Mouse (Mus musculus) splenic B cell, adult 2 months (primary cell): Measurements from ENCODE around the gene Frmd8.

Experiments used
- DNase-seq: peaks from one replicate; pipeline ENCODE4 v3.0.0-alpha.2; 2011; ENCODE audit warnings: low read depth, low spot score
- H3K27me3 ChIP-seq: 2 replicates; pipeline ENCODE4 v1.6.1; 2012; ENCODE audit warnings: mild to moderate bottlenecking, low read length, moderate library complexity, mixed read lengths; ENCODE audit not compliant: control insufficient read depth, poor library complexity, insufficient read depth, severe bottlenecking
- H3K36me3 ChIP-seq: 2 replicates; pipeline ENCODE4 v1.6.1; 2012; ENCODE audit warnings: mild to moderate bottlenecking, low read length, moderate library complexity, mixed read lengths; ENCODE audit not compliant: control insufficient read depth, poor library complexity, insufficient read depth, severe bottlenecking

Gene Frmd8

DNA sequence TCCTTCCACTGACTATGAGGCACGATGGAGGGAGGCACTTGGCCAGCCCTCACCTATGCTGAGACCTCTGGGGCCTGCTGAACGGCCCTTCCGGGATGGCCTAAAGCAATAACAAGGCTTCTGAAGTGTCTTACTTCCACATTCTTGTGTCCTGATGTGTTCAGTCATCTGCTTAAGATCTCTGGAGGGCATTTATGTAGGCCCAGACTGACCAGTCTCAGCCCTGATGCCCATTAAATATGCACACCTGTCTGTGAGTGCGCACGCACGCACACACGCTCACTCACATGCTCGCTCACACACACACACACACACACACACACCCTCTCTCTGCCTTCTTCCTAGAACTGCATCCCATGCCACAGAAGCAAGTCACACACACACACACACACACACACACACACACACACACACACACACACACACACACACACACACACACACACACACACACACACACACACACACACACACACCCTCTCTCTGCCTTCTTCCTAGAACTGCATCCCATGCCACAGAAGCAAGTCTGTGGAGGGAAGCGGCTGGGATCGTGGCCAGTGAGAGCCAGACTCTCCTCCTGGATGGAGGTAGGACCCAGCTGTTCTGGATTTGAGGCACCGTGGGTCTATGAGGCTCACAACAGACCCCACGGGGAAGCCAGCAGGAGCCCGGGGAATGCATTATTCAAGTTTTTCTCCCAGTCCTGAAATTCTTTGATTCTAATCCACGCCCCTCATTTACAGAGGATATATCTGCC, 65.9 kb downstream of the Frmd8 start:
- Histone ChIP-seq H3K27me3 (no peaks in the 10 kb centered on the region), H3K36me3 (no peaks in the 10 kb centered on the region)
- DNase-seq, result no peak

DNA sequence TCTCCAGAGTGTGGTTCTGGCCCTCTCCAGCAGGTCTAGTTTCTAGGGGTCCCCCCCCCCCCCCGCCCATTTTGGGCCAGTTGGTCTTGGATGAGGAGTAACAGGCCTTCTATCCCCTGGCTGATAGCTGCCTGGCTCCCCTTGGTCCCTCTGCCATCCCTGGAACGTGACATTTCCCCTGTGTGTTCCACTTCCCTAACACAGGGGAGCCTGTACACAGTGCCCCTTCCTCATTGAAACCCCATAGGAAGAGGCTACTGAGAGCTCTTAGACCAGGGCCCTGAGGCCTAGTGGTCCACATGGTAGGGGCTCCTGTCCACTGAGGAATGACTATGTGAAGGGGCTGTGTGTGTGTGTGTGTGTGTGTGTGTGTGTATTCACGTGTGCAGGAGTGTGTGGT, 67.3 kb downstream of the Frmd8 start:
- DNase-seq, result no peak
- no peaks in the 10 kb centered on the region for H3K27me3 ChIP-seq
- no peaks in the 10 kb centered on the region for H3K36me3 ChIP-seq

- Histone ChIP-seq H3K36me3 (no peaks in the 10 kb centered on the region), H3K27me3 (no peaks in the 10 kb centered on the region)
- DNase-seq, result peak; percentile 39
Observed at GRCm38 (mm10) chr19:5806809-5807205, 68.3 kb downstream of the Frmd8 start.

- H3K36me3 ChIP-seq, result no peaks in the 10 kb centered on the region
- no peak for DNase-seq
Observed at GRCm38 (mm10) chr19:5806051-5806808, 68.8 kb downstream of the Frmd8 start.

GRCm38 (mm10) chr19:5804371-5804899, 70.6 kb downstream of the Frmd8 start:
- peaks cover 5% of the 10 kb centered on the region; the same call in 1 of the 2 replicates for H3K36me3 ChIP-seq
- peak; percentile 66 for DNase-seq
- H3K27me3 ChIP-seq, result no peaks in the 10 kb centered on the region

More at GRCm38 (mm10) chr19:5806051-5806808, 68.8 kb downstream of the Frmd8 start:
- H3K27me3 ChIP-seq, result no peaks in the 10 kb centered on the region

DNA sequence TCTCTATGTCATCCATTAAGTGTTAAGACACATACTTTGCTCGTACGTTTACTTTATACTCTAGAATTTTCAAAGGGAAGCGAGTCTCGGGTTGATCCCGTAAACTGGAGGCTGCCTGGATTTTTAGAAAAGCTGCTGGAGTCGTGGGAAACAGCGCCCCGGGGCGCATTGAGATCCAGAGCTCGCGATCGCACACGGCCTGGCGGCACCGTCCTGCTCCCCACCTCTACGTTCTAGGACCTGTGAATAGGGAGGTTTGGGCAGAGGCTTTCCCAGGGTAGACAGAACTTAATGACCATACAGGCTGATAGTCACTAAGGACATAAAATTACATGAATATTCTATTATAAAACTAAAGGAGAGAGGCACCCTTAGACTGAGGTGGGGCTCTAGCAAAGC, 71.2 kb downstream of the Frmd8 start:
- H3K27me3 ChIP-seq, result no peaks in the 10 kb centered on the region
- no peak for DNase-seq
- H3K36me3 ChIP-seq, result peaks cover 8% of the 10 kb centered on the region; the same call in 1 of the 2 replicates

DNA sequence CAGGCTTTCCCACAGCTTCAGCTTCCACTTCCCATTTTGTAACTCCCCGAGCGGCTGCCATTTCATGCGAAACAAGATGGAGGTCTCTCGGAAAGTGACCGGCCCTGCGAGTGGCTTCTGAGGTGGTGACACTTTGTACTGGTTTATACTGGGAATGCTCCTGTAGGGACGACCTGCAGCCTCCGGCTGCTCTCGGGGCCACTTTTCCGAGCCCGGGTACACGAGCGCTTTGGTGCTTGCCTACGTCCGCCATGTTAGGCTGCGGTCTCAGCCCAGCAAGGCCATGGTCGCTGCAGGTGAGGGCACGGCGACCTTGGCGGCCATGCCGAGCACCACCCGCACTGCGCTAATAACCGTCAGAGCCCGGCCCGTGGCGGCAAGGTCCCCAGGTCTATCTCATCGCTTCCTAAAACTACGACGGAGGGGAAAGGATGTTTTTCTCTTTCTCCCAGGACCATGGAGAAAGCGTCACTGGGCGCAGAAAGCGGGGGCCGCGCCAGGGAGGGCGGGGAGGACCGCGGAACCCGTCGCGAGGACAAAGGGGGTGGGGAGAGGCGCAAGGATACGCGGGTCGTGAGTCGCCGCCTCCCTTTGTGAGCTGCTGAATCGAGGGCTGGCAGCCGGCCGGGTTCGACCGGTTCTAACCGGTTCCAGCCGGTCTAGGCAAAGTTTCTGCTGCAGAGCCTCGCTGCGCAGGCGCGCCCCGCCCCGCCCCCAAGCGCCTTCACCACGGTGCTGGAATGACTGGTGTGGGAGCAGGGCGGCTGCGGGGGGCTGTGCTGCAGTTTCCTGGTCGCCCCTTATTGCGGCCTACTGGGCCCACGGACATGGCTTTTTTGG, 71.8 kb downstream of the Frmd8 start:
- H3K36me3 ChIP-seq, result peaks cover 14% of the 10 kb centered on the region; the same call in 1 of the 2 replicates
- H3K27me3 ChIP-seq, result no peaks in the 10 kb centered on the region
- peak; percentile 99 for DNase-seq

DNA sequence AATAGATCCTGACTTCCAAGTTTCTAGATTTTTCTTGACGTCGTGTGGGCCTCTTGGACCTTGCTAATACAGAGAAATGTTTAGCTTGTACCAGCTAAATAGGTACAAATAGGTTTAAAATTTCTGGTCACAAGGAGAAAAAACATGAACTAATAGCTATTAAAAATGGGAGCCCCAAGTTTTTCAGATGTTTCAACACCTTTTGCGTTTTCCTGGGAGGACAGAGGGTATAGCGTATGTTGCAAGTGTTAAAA, 72.4 kb downstream of the Frmd8 start:
- no peak for DNase-seq
- H3K36me3 ChIP-seq, result peaks cover 15% of the 10 kb centered on the region; the same call in 1 of the 2 replicates
- H3K27me3 ChIP-seq, result no peaks in the 10 kb centered on the region

DNA sequence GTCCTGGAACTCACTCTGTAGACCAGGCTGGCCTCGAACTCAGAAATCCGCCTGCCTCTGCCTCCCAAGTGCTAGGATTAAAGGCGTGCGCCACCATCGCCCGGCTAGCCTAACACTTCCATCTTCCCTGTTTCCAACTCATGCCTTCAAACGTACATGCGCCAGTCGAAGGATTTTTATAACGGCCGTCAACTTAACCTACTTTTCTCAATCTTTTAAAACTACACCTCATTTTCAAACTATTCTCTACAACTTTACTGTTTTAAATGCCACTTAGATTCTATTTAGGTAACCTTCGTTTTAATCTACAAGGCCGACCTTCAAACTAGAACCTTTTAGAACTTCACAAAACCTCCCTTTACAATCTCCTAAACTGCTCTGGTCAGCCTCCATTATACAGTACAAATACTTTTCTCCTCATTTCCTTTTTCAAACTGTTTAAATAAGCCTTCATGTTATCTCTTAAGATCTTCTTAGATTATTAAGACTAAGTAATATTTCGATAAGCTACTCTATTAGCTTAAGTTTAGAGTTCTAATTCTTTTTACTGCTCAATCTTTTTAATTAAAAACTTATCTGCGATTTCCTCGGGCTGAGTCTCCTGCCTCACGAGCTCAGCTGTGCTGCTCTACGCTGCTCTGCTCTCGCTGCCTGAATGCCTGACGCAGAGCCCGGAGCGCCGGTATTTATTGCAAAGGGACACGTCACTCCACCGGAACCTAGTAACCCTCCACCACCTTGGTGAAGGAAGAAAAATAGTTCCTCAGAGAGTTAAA, 72.9 kb downstream of the Frmd8 start:
- Histone ChIP-seq H3K27me3 (no peaks in the 10 kb centered on the region), H3K36me3 (peaks cover 17% of the 10 kb centered on the region; the same call in 1 of the 2 replicates)
- peak; percentile 97 for DNase-seq

DNA sequence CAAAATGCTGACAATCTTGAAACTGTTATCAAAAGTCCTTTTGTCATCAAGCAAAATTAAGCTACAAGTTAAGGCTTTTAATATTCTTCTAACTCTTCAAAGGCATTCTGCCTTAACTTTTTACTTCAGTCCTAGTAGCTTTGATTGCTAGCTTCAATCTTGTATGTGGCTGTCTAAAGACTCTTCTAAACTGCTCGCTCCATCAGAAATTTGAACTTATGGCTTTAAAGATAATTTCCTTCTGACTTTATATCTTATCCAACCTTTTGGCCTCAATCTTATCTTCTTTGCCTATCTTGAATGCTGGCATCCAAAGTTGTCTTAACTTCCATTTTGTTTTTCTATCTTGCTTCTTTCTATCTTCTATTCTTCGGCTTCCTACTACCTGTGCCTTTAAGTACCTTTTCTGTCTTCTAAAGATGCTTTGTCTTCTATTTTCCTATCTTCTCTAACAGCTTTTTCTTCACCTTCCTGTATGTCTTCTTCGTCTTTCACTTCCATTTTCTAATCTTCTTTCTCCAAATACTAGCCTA, 73.6 kb downstream of the Frmd8 start:
- DNase-seq, result peak; percentile 33
- H3K27me3 ChIP-seq, result no peaks in the 10 kb centered on the region

DNA sequence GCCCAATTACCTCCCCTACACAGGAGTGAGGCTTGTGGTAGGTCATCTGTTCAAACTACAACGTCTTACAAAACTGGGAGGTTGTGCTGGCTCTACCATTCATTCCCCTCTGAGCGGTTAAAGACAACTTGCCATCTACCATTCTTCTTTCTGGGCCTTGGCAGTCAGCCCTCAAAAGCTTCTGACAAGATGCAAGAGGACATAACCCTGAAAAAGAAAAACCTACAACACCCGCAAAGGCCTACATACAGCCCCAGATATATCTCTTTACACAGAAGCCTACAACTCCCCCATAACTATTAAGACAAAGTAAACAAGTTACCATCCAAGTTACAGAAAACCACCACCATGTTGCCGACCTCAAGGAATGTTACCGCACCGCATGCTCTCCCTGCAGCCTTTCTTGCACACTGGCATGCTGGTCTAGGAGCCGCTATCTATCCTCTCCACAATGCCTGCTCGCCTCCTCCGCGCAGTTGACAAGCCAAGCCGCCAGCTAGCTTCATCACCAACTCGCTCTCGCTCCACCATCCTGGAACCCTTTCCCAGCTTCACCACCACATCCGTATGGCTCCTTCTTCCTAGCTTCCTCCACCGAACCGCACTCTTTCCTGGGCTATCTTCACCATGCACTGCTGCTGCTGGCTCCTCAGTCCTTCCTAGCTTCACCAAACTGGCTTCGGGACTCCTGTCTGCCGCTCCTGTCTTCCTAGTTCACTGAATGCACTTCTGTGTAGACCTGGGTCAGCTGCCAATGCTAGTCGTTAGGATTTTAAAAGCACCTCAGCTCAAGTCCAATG, 74.2 kb downstream of the Frmd8 start:
- H3K27me3 ChIP-seq, result no peaks in the 10 kb centered on the region
- peaks cover 23% of the 10 kb centered on the region for H3K36me3 ChIP-seq
- DNase-seq, result peak; percentile 55

More for the DNA sequence above, 73.6 kb downstream of the Frmd8 start:
- H3K36me3 ChIP-seq, result peaks cover 23% of the 10 kb centered on the region

- no peak for DNase-seq
- peaks cover 27% of the 10 kb centered on the region for H3K36me3 ChIP-seq
Observed at GRCm38 (mm10) chr19:5800350-5800631, 74.8 kb downstream of the Frmd8 start.

More at GRCm38 (mm10) chr19:5800350-5800631, 74.8 kb downstream of the Frmd8 start:
- H3K27me3 ChIP-seq, result no peaks in the 10 kb centered on the region
